Mouse (Mus musculus) forebrain, embryonic 15.5 days (tissue): ENCODE measurements around the gene Cntn4. TPM values are rescaled to one million over a fixed set of nuclear protein-coding genes. Genes with fewer than 3 reads are reported as not detected.

Source experiments
- ATAC-seq: fragments of 200-750 bp; cut with Nextera tagmentation; replicated peaks from 2 replicates; pipeline ENCODE4 v1.8.0; 2017; ENCODE audit warnings: mild to moderate bottlenecking, moderate TSS enrichment, moderate library complexity
- H3K27ac ChIP-seq: fragments of 300-500 bp; sonication (generic); replicated peaks from 2 replicates; pipeline ENCODE4 v1.5.1; 2015; ENCODE audit warnings: mild to moderate bottlenecking, inconsistent platforms
- H3K27me3 ChIP-seq: fragments of 300-500 bp; sonication (generic); 2 replicates; pipeline ENCODE4 v1.6.1; 2015; ENCODE audit warnings: inconsistent platforms
- H3K36me3 ChIP-seq: fragments of 300-500 bp; sonication (generic); 2 replicates; pipeline ENCODE4 v1.6.1; 2015; ENCODE audit warnings: mild to moderate bottlenecking, inconsistent platforms
- H3K4me1 ChIP-seq: fragments of 300-500 bp; sonication (generic); 2 replicates; pipeline ENCODE4 v1.6.1; 2015; ENCODE audit warnings: inconsistent platforms
- H3K4me2 ChIP-seq: fragments of 300-500 bp; sonication (generic); replicated peaks from 2 replicates; pipeline ENCODE4 v1.6.1; 2015; ENCODE audit warnings: mild to moderate bottlenecking, inconsistent platforms
- H3K4me3 ChIP-seq: fragments of 300-500 bp; sonication (generic); 2 replicates; pipeline ENCODE4 v1.5.1; 2015; ENCODE audit warnings: mild to moderate bottlenecking, inconsistent platforms
- H3K9ac ChIP-seq: fragments of 300-500 bp; sonication (generic); replicated peaks from 2 replicates; pipeline ENCODE4 v1.6.1; 2015; ENCODE audit warnings: mild to moderate bottlenecking, inconsistent platforms
- H3K9me3 ChIP-seq: fragments of 300-500 bp; sonication (generic); 2 replicates; pipeline ENCODE4 v1.6.1; 2016; ENCODE audit warnings: inconsistent platforms
- WGBS: fragments of 180-500 bp; shearing (Covaris S2); methylation state at CpG from one replicate; pipeline ENCODE4 v1.1.7; 2015; ENCODE audit warnings: mixed read lengths; 5-methylcytosine and 5-hydroxymethylcytosine counted together
- polyA plus RNA-seq: library from polyadenylated mRNA; unstranded; fragments of >200 nt; fragmentation: Nextera tagmentation; extraction: Ambion mirVana; gene quantifications from 2 replicates; pipeline ENCODE4 v1.2.1, GENCODE M21; 2015

Gene Cntn4
- 6.2 and 7.1 TPM in 2 replicates for polyA plus RNA-seq

GRCm38 (mm10) chr6:105677149-105678031, at the start of gene Cntn4:
TSS of gene Cntn4 (plus strand) at chr6:105677660.
- H3K36me3 ChIP-seq = no peaks in the 10 kb centered on the region
- no peaks in the 10 kb centered on the region for H3K9me3 ChIP-seq
- H3K4me2 ChIP-seq = peak within 1 kb of the TSS; percentile 88
- H3K4me1 ChIP-seq = peaks cover 17% of the 10 kb centered on the region
- H3K27me3 ChIP-seq = peaks cover 31% of the 10 kb centered on the region
- no peak within 1 kb of the TSS for H3K27ac ChIP-seq
- WGBS = 1% methylated on average over 39 of the region's 40 CpGs
- H3K9ac ChIP-seq = peak within 1 kb of the TSS; percentile 47
- peak within 1 kb of the TSS; percentile 42 for H3K4me3 ChIP-seq
- peak; percentile 88 for ATAC-seq

GRCm38 (mm10) chr6:105674276-105674675, 3.2 kb upstream of the Cntn4 start:
- 77% methylated on average over 4 of the region's 4 CpGs for WGBS
- Histone ChIP-seq H3K27me3 (peaks cover 18% of the 10 kb centered on the region; the same call in 1 of the 2 replicates), H3K9me3 (no peaks in the 10 kb centered on the region), H3K4me2 (no peak overlapping the region), H3K4me3 (no peak overlapping the region), H3K27ac (no peak overlapping the region), H3K36me3 (no peaks in the 10 kb centered on the region), H3K9ac (no peak overlapping the region), H3K4me1 (peaks cover 17% of the 10 kb centered on the region)
- ATAC-seq = no peak

GRCm38 (mm10) chr6:105675099-105675498, 2.4 kb upstream of the Cntn4 start:
- Histone ChIP-seq H3K9me3 (no peaks in the 10 kb centered on the region), H3K4me1 (peaks cover 17% of the 10 kb centered on the region), H3K9ac (no peak overlapping the region), H3K4me3 (no peak overlapping the region), H3K4me2 (no peak overlapping the region), H3K27ac (no peak overlapping the region), H3K36me3 (no peaks in the 10 kb centered on the region), H3K27me3 (peaks cover 24% of the 10 kb centered on the region)
- 29% methylated on average over 3 of the region's 3 CpGs for WGBS
- ATAC-seq = no peak

- Histone ChIP-seq H3K4me1 (peaks cover 17% of the 10 kb centered on the region), H3K9me3 (no peaks in the 10 kb centered on the region), H3K27me3 (peaks cover 31% of the 10 kb centered on the region), H3K9ac (peak overlapping the region; percentile 47), H3K4me2 (peak overlapping the region; percentile 88), H3K4me3 (peak overlapping the region; percentile 42), H3K27ac (no peak overlapping the region), H3K36me3 (no peaks in the 10 kb centered on the region)
- WGBS = 28% methylated on average over 5 of the region's 5 CpGs
- ATAC-seq = no peak
Observed at GRCm38 (mm10) chr6:105676637-105677036, 823 bp upstream of the Cntn4 start.

GRCm38 (mm10) chr6:105678778-105679177, 1.3 kb downstream of the Cntn4 start:
- peaks cover 17% of the 10 kb centered on the region for H3K4me1 ChIP-seq
- no peak overlapping the region for H3K27ac ChIP-seq
- no peaks in the 10 kb centered on the region for H3K36me3 ChIP-seq
- no peaks in the 10 kb centered on the region for H3K9me3 ChIP-seq
- 8% methylated on average over 5 of the region's 5 CpGs for WGBS
- ATAC-seq = no peak
- H3K4me2 ChIP-seq = peak overlapping the region; percentile 88; the same call in 1 of the 2 replicates
- peaks cover 31% of the 10 kb centered on the region for H3K27me3 ChIP-seq
- H3K9ac ChIP-seq = 0 out of 2 replicates have a peak overlapping the region, but pooled peaks have one; percentile 8
- H3K4me3 ChIP-seq = peak overlapping the region; percentile 42

- 17% methylated on average over 2 of the region's 2 CpGs for WGBS
- Histone ChIP-seq H3K36me3 (no peaks in the 10 kb centered on the region), H3K4me2 (no peak overlapping the region), H3K9me3 (no peaks in the 10 kb centered on the region), H3K4me3 (no peak overlapping the region), H3K9ac (no peak overlapping the region), H3K27me3 (peaks cover 30% of the 10 kb centered on the region), H3K4me1 (peaks cover 17% of the 10 kb centered on the region), H3K27ac (no peak overlapping the region)
- ATAC-seq = no peak
Observed at GRCm38 (mm10) chr6:105681496-105681895, 4.0 kb downstream of the Cntn4 start.

GRCm38 (mm10) chr6:105683251-105683650, 5.8 kb downstream of the Cntn4 start:
- no peak overlapping the region for H3K27ac ChIP-seq
- H3K4me1 ChIP-seq = peaks cover 3% of the 10 kb centered on the region; the same call in 1 of the 2 replicates
- ATAC-seq = no peak
- H3K9ac ChIP-seq = no peak overlapping the region
- no peaks in the 10 kb centered on the region for H3K36me3 ChIP-seq
- H3K4me2 ChIP-seq = no peak overlapping the region
- H3K27me3 ChIP-seq = peaks cover 23% of the 10 kb centered on the region
- 88% methylated on average over 5 of the region's 5 CpGs for WGBS
- H3K9me3 ChIP-seq = no peaks in the 10 kb centered on the region
- H3K4me3 ChIP-seq = no peak overlapping the region

- Histone ChIP-seq H3K4me2 (no peak overlapping the region), H3K27ac (no peak overlapping the region), H3K9ac (no peak overlapping the region), H3K36me3 (no peaks in the 10 kb centered on the region), H3K27me3 (peaks cover 14% of the 10 kb centered on the region), H3K9me3 (no peaks in the 10 kb centered on the region), H3K4me1 (no peaks in the 10 kb centered on the region), H3K4me3 (no peak overlapping the region)
- WGBS = 52% methylated on average over 4 of the region's 4 CpGs
- no peak for ATAC-seq
Observed at GRCm38 (mm10) chr6:105684123-105684522, 6.7 kb downstream of the Cntn4 start.

GRCm38 (mm10) chr6:105688195-105688594, 10.7 kb downstream of the Cntn4 start:
- no peaks in the 10 kb centered on the region for H3K9me3 ChIP-seq
- no peak overlapping the region for H3K4me2 ChIP-seq
- no peak overlapping the region for H3K4me3 ChIP-seq
- no peak overlapping the region for H3K27ac ChIP-seq
- no peaks in the 10 kb centered on the region for H3K4me1 ChIP-seq
- ATAC-seq = no peak
- no peaks in the 10 kb centered on the region for H3K36me3 ChIP-seq
- H3K9ac ChIP-seq = no peak overlapping the region
- H3K27me3 ChIP-seq = no peaks in the 10 kb centered on the region

- no peaks in the 10 kb centered on the region for H3K4me1 ChIP-seq
- no peaks in the 10 kb centered on the region for H3K36me3 ChIP-seq
- H3K9me3 ChIP-seq = no peaks in the 10 kb centered on the region
- ATAC-seq = no peak
- no peak overlapping the region for H3K9ac ChIP-seq
- 30% methylated on average over 6 of the region's 6 CpGs for WGBS
- H3K27me3 ChIP-seq = no peaks in the 10 kb centered on the region
- H3K4me2 ChIP-seq = no peak overlapping the region
- H3K4me3 ChIP-seq = no peak overlapping the region
- no peak overlapping the region for H3K27ac ChIP-seq
Observed at GRCm38 (mm10) chr6:105742026-105742425, 64.6 kb downstream of the Cntn4 start.

GRCm38 (mm10) chr6:105780616-105781015, 103.2 kb downstream of the Cntn4 start:
- Histone ChIP-seq H3K4me1 (no peaks in the 10 kb centered on the region), H3K27me3 (no peaks in the 10 kb centered on the region), H3K4me3 (no peak overlapping the region), H3K9me3 (no peaks in the 10 kb centered on the region), H3K9ac (no peak overlapping the region), H3K4me2 (no peak overlapping the region), H3K27ac (no peak overlapping the region), H3K36me3 (no peaks in the 10 kb centered on the region)
- no peak for ATAC-seq
- 78% methylated on average over 1 of the region's 1 CpGs for WGBS

- Histone ChIP-seq H3K9ac (no peak overlapping the region), H3K4me2 (no peak overlapping the region), H3K27ac (no peak overlapping the region), H3K4me3 (no peak overlapping the region), H3K9me3 (no peaks in the 10 kb centered on the region), H3K36me3 (no peaks in the 10 kb centered on the region), H3K4me1 (no peaks in the 10 kb centered on the region), H3K27me3 (no peaks in the 10 kb centered on the region)
- ATAC-seq = no peak
- WGBS = 95% methylated on average over 2 of the region's 2 CpGs
Observed at GRCm38 (mm10) chr6:105788462-105788861, 111.0 kb downstream of the Cntn4 start.
